Mouse (Mus musculus) hindbrain, postnatal 0 days (tissue): ENCODE measurements at regions not wholly inside any gene's neighbourhood (a gene's known extent, or its start where the extent isn't known, plus 50 kb on each side); places are given as distances from the start of the nearest gene placed in this dataset.
A peak's percentile ranks its signal among the peaks of the same experiment; 100 is the strongest.

Experiments
- ATAC-seq: fragments of 200-750 bp; cut with Nextera tagmentation; 2 replicates; pipeline ENCODE4 v1.8.0; 2017; ENCODE audit warnings: mild to moderate bottlenecking, moderate TSS enrichment, moderate library complexity
- DNase-seq: peaks from one replicate; pipeline ENCODE4 v3.0.0-alpha.2; 2015; ENCODE audit warnings: low spot score
- H3K27ac ChIP-seq: fragments of 300-500 bp; sonication (generic); 2 replicates; pipeline ENCODE4 v1.5.1; 2014; ENCODE audit warnings: mild to moderate bottlenecking
- H3K27me3 ChIP-seq: fragments of 300-500 bp; sonication (generic); 2 replicates; pipeline ENCODE4 v1.6.1; 2014; ENCODE audit warnings: low read length, mixed read lengths; ENCODE audit not compliant: insufficient read depth
- H3K36me3 ChIP-seq: fragments of 300-500 bp; sonication (generic); 2 replicates; pipeline ENCODE4 v1.6.1; 2014; ENCODE audit warnings: low read length, mixed read lengths; ENCODE audit not compliant: insufficient read depth
- H3K4me1 ChIP-seq: fragments of 300-500 bp; sonication (generic); 2 replicates; pipeline ENCODE4 v1.6.1; 2014; ENCODE audit warnings: antibody characterized with exemption, low read length, mixed read lengths; ENCODE audit not compliant: insufficient read depth
- H3K4me2 ChIP-seq: fragments of 300-500 bp; sonication (generic); 2 replicates; pipeline ENCODE4 v1.6.1; 2014; ENCODE audit warnings: low read depth, mild to moderate bottlenecking, low read length, moderate library complexity, mixed read lengths
- H3K4me3 ChIP-seq: fragments of 300-500 bp; sonication (generic); 2 replicates; pipeline ENCODE4 v1.5.1; 2014; ENCODE audit warnings: low read length
- H3K9ac ChIP-seq: fragments of 300-500 bp; sonication (generic); replicated peaks from 2 replicates; pipeline ENCODE4 v1.6.1; 2014; ENCODE audit warnings: mild to moderate bottlenecking, low read length, moderate library complexity, mixed read lengths
- H3K9me3 ChIP-seq: fragments of 300-500 bp; sonication (generic); 2 replicates; pipeline ENCODE4 v1.6.1; 2016; ENCODE audit warnings: low read length, mixed read lengths
- CTCF ChIP-seq: IDR thresholded peaks from 2 replicates; pipeline ENCODE4 v1.5.1; 2016; ENCODE audit warnings: antibody characterized with exemption, control low read depth, low read depth
- WGBS: fragments of 180-500 bp; shearing (Covaris S2); extraction: QIAGEN DNeasy Blood & Tissue Kit; methylation state at CpG from one replicate; pipeline ENCODE4 v1.1.7; 2014; 5-methylcytosine and 5-hydroxymethylcytosine counted together

- 37% methylated on average over 5 of the region's 5 CpGs for WGBS
Observed at GRCm38 (mm10) chr14:17171896-17172295, 352.9 kb upstream of the Rarb start.

GRCm38 (mm10) chr14:17158324-17158723, 339.4 kb upstream of the Rarb start:
- H3K36me3 ChIP-seq = no peaks in the 10 kb centered on the region
- H3K4me3 ChIP-seq = no peak overlapping the region
- H3K4me1 ChIP-seq = no peaks in the 10 kb centered on the region
- no peaks in the 10 kb centered on the region for H3K27me3 ChIP-seq
- H3K4me2 ChIP-seq = no peak overlapping the region
- TF ChIP-seq CTCF = no peak
- H3K27ac ChIP-seq = no peak overlapping the region
- H3K9ac ChIP-seq = no peak overlapping the region
- no peaks in the 10 kb centered on the region for H3K9me3 ChIP-seq
- 76% methylated on average over 4 of the region's 4 CpGs for WGBS
- no peak for ATAC-seq
- DNase-seq = no peak

More at GRCm38 (mm10) chr14:17171896-17172295, 352.9 kb upstream of the Rarb start:
- no peaks in the 10 kb centered on the region for H3K27me3 ChIP-seq
- peak overlapping the region; percentile 51 for H3K4me3 ChIP-seq
- peak overlapping the region; percentile 89 for H3K4me2 ChIP-seq
- H3K4me1 ChIP-seq = no peaks in the 10 kb centered on the region
- no peak overlapping the region for H3K27ac ChIP-seq
- no peaks in the 10 kb centered on the region for H3K36me3 ChIP-seq
- peak; percentile 13; the same call in 1 of the 2 replicates for ATAC-seq
- no peak for TF ChIP-seq CTCF
- H3K9me3 ChIP-seq = no peaks in the 10 kb centered on the region
- H3K9ac ChIP-seq = 0 out of 2 replicates have a peak overlapping the region, but pooled peaks have one; percentile 38
- no peak for DNase-seq

- Histone ChIP-seq H3K4me2 (no peak overlapping the region), H3K36me3 (no peaks in the 10 kb centered on the region), H3K4me1 (no peaks in the 10 kb centered on the region), H3K4me3 (no peak overlapping the region), H3K27ac (no peak overlapping the region), H3K27me3 (no peaks in the 10 kb centered on the region), H3K9ac (no peak overlapping the region), H3K9me3 (no peaks in the 10 kb centered on the region)
- 65% methylated on average over 2 of the region's 2 CpGs for WGBS
- no peak for TF ChIP-seq CTCF
- DNase-seq (no peak), ATAC-seq (no peak)
Observed at GRCm38 (mm10) chr14:17156402-17156954, 337.5 kb upstream of the Rarb start.

GRCm38 (mm10) chr14:17120679-17121078, 301.7 kb upstream of the Rarb start:
- TF ChIP-seq CTCF = no peak
- H3K4me2 ChIP-seq = no peak overlapping the region
- H3K9ac ChIP-seq = no peak overlapping the region
- no peaks in the 10 kb centered on the region for H3K36me3 ChIP-seq
- ATAC-seq (no peak), DNase-seq (no peak)
- H3K4me3 ChIP-seq = no peak overlapping the region
- H3K4me1 ChIP-seq = no peaks in the 10 kb centered on the region
- no peaks in the 10 kb centered on the region for H3K9me3 ChIP-seq
- no peaks in the 10 kb centered on the region for H3K27me3 ChIP-seq
- WGBS = 90% methylated on average over 1 of the region's 1 CpGs
- H3K27ac ChIP-seq = no peak overlapping the region

- ATAC-seq (no peak), DNase-seq (no peak)
- Histone ChIP-seq H3K27ac (no peak overlapping the region), H3K27me3 (no peaks in the 10 kb centered on the region), H3K9me3 (no peaks in the 10 kb centered on the region), H3K9ac (no peak overlapping the region), H3K4me1 (no peaks in the 10 kb centered on the region), H3K4me2 (no peak overlapping the region), H3K4me3 (no peak overlapping the region), H3K36me3 (no peaks in the 10 kb centered on the region)
- WGBS = 95% methylated on average over 1 of the region's 1 CpGs
- TF ChIP-seq CTCF = no peak
Observed at GRCm38 (mm10) chr14:17106668-17107067, 287.7 kb upstream of the Rarb start.

- Histone ChIP-seq H3K36me3 (no peaks in the 10 kb centered on the region), H3K4me1 (no peaks in the 10 kb centered on the region), H3K4me3 (no peak overlapping the region), H3K27ac (no peak overlapping the region), H3K4me2 (no peak overlapping the region), H3K9me3 (no peaks in the 10 kb centered on the region), H3K27me3 (no peaks in the 10 kb centered on the region), H3K9ac (no peak overlapping the region)
- ATAC-seq (no peak), DNase-seq (no peak)
- TF ChIP-seq CTCF = no peak
Observed at GRCm38 (mm10) chr14:17102486-17102885, 283.5 kb upstream of the Rarb start.

- H3K9me3 ChIP-seq = no peaks in the 10 kb centered on the region
- no peak overlapping the region for H3K4me3 ChIP-seq
- H3K27me3 ChIP-seq = no peaks in the 10 kb centered on the region
- H3K27ac ChIP-seq = no peak overlapping the region
- ATAC-seq = no peak
- H3K4me1 ChIP-seq = no peaks in the 10 kb centered on the region
- H3K4me2 ChIP-seq = no peak overlapping the region
- no peak overlapping the region for H3K9ac ChIP-seq
- H3K36me3 ChIP-seq = no peaks in the 10 kb centered on the region
- WGBS = 17% methylated on average over 4 of the region's 4 CpGs
- no peak for DNase-seq
- TF ChIP-seq CTCF = no peak
Observed at GRCm38 (mm10) chr14:17090573-17090937, 271.6 kb upstream of the Rarb start.
